Mouse (Mus musculus): ENCODE measurements at regions not wholly inside any gene's neighbourhood (a gene's known extent, or its start where the extent isn't known, plus 50 kb on each side); places are given as distances from the start of the nearest gene placed in this dataset.

- no peaks in the 10 kb centered on the region for H3K4me1 ChIP-seq (ENCODE audit: control insufficient read depth, insufficient read depth, low read length)
Observed at GRCm38 (mm10) chr7:136590947-136591346, 303.5 kb upstream of the Mgmt start.

GRCm38 (mm10) chr7:136607278-136608120 lies 286.9 kb upstream of the Mgmt start:
- Histone ChIP-seq H3K9ac (replicated peaks; ENCODE audit: low read length) (no peak overlapping the region), H3K9me3 (replicated peaks; ENCODE audit: control insufficient read depth, low read length) (no peaks in the 10 kb centered on the region), H3K27ac (replicated peaks; ENCODE audit: low read depth, low read length) (no peak overlapping the region), H3K4me3 (ENCODE audit: low read depth, low read length) (no peak overlapping the region), H3K4me2 (ENCODE audit: low read depth, low read length) (no peak overlapping the region), H3K27me3 (ENCODE audit: control insufficient read depth, insufficient read depth, low read length) (no peaks in the 10 kb centered on the region), H3K4me1 (ENCODE audit: control insufficient read depth, insufficient read depth, low read length) (no peaks in the 10 kb centered on the region), H3K36me3 (replicated peaks; ENCODE audit: control insufficient read depth, insufficient read depth, low read depth, low read length) (no peaks in the 10 kb centered on the region)
- 81% methylated on average over 7 of the region's 7 CpGs for WGBS
- ATAC-seq (replicated peaks; ENCODE audit: insufficient number of reproducible peaks, low FRiP score, low TSS enrichment, low read depth) (no peak), DNase-seq (ENCODE audit: low spot score) (no peak)

More at GRCm38 (mm10) chr7:136590947-136591346, 303.5 kb upstream of the Mgmt start:
- DNase-seq (ENCODE audit: low spot score) (no peak), ATAC-seq (replicated peaks; ENCODE audit: insufficient number of reproducible peaks, low FRiP score, low TSS enrichment, low read depth) (no peak)
- H3K9me3 ChIP-seq (replicated peaks; ENCODE audit: control insufficient read depth, low read length): no peaks in the 10 kb centered on the region
- no peak overlapping the region for H3K4me3 ChIP-seq (ENCODE audit: low read depth, low read length)
- no peak overlapping the region for H3K27ac ChIP-seq (replicated peaks; ENCODE audit: low read depth, low read length)
- H3K9ac ChIP-seq (replicated peaks; ENCODE audit: low read length): no peak overlapping the region
- no peaks in the 10 kb centered on the region for H3K27me3 ChIP-seq (ENCODE audit: control insufficient read depth, insufficient read depth, low read length)
- H3K36me3 ChIP-seq (replicated peaks; ENCODE audit: control insufficient read depth, insufficient read depth, low read depth, low read length): no peaks in the 10 kb centered on the region
- H3K4me2 ChIP-seq (ENCODE audit: low read depth, low read length): no peak overlapping the region

DNA sequence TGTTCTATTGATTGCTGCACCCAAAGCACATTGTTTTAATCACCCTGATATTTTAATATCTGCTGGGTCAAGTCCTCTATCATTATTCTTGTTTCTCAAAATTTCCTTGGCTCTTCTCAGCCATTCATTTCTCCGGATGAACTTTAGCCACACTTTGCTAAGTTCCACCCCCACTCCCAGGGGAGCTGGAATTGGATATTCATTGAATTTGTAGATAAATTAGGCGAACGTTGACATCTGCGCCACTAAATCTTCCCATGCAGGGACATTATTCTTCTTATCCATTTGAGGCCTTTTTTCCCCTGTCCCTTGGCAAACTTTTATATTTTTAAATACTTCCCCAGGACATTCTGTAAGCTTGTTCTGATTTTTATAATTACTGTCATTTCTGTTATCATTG lies 280.9 kb upstream of the Mgmt start:
- Histone ChIP-seq H3K4me1 (ENCODE audit: control insufficient read depth, insufficient read depth, low read length) (no peaks in the 10 kb centered on the region), H3K4me2 (ENCODE audit: low read depth, low read length) (no peak overlapping the region), H3K36me3 (replicated peaks; ENCODE audit: control insufficient read depth, insufficient read depth, low read depth, low read length) (no peaks in the 10 kb centered on the region), H3K4me3 (ENCODE audit: low read depth, low read length) (no peak overlapping the region), H3K9ac (replicated peaks; ENCODE audit: low read length) (no peak overlapping the region), H3K9me3 (replicated peaks; ENCODE audit: control insufficient read depth, low read length) (no peaks in the 10 kb centered on the region), H3K27ac (replicated peaks; ENCODE audit: low read depth, low read length) (no peak overlapping the region), H3K27me3 (ENCODE audit: control insufficient read depth, insufficient read depth, low read length) (no peaks in the 10 kb centered on the region)
- WGBS: 45% methylated on average over 4 of the region's 4 CpGs
- ATAC-seq (replicated peaks; ENCODE audit: insufficient number of reproducible peaks, low FRiP score, low TSS enrichment, low read depth) (no peak), DNase-seq (ENCODE audit: low spot score) (peak; percentile 36)

DNA sequence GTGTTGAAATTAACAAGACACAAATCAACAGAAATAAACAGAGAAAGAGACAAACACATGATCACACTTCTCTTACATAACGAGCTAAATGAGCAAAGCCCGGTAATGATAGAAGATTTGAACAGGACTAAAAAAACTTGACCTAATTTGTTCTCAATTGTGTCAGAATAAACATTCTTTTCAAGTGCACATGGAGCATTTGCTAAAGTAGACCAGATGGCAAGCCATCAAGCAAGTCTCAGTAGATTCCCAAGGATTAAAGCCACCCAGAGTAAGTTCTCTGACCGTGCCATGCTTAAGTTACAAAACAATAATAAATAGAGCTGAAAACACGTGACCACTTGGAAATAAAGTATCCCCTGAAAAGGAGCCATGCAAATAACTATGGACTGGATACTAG lies 269.9 kb upstream of the Mgmt start:
- 43% methylated on average over 4 of the region's 4 CpGs for WGBS
- H3K9ac ChIP-seq (replicated peaks; ENCODE audit: low read length): no peak overlapping the region
- no peak for ATAC-seq (replicated peaks; ENCODE audit: insufficient number of reproducible peaks, low FRiP score, low TSS enrichment, low read depth)

GRCm38 (mm10) chr7:136631089-136631488 lies 263.3 kb upstream of the Mgmt start:
- no peaks in the 10 kb centered on the region for H3K27me3 ChIP-seq (ENCODE audit: control insufficient read depth, insufficient read depth, low read length)
- no peak overlapping the region for H3K4me2 ChIP-seq (ENCODE audit: low read depth, low read length)
- no peaks in the 10 kb centered on the region for H3K36me3 ChIP-seq (replicated peaks; ENCODE audit: control insufficient read depth, insufficient read depth, low read depth, low read length)
- no peaks in the 10 kb centered on the region for H3K9me3 ChIP-seq (replicated peaks; ENCODE audit: control insufficient read depth, low read length)
- H3K9ac ChIP-seq (replicated peaks; ENCODE audit: low read length): no peak overlapping the region
- no peak overlapping the region for H3K27ac ChIP-seq (replicated peaks; ENCODE audit: low read depth, low read length)
- WGBS: 71% methylated on average over 3 of the region's 3 CpGs
- no peak overlapping the region for H3K4me3 ChIP-seq (ENCODE audit: low read depth, low read length)
- no peaks in the 10 kb centered on the region for H3K4me1 ChIP-seq (ENCODE audit: control insufficient read depth, insufficient read depth, low read length)
- ATAC-seq (replicated peaks; ENCODE audit: insufficient number of reproducible peaks, low FRiP score, low TSS enrichment, low read depth): no peak
- DNase-seq (ENCODE audit: low spot score): no peak

More for the DNA sequence above, 269.9 kb upstream of the Mgmt start:
- Histone ChIP-seq H3K9me3 (replicated peaks; ENCODE audit: control insufficient read depth, low read length) (no peaks in the 10 kb centered on the region), H3K36me3 (replicated peaks; ENCODE audit: control insufficient read depth, insufficient read depth, low read depth, low read length) (no peaks in the 10 kb centered on the region), H3K27ac (replicated peaks; ENCODE audit: low read depth, low read length) (no peak overlapping the region), H3K4me3 (ENCODE audit: low read depth, low read length) (no peak overlapping the region), H3K27me3 (ENCODE audit: control insufficient read depth, insufficient read depth, low read length) (no peaks in the 10 kb centered on the region), H3K4me2 (ENCODE audit: low read depth, low read length) (no peak overlapping the region), H3K4me1 (ENCODE audit: control insufficient read depth, insufficient read depth, low read length) (no peaks in the 10 kb centered on the region)
- peak; percentile 45 for DNase-seq (ENCODE audit: low spot score)

DNA sequence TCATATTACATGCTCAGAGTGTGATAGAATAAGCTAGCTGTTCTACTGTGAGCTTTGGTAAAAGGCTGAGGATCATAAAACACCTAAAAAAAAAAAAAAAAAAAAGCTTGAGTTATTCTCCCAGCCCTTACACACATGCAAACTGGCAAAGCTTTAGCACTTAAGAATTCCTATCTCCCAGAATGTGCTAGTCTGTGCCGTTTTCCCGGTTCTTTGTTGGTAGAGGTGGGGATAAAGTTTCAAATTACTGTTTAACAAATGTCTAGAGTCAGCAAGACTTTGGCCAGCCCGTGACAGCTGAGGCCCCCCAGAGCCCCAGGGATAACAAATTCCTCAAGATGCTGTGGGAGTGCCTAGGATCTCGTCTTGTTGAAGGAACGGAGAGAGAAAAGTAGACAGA lies 254.3 kb upstream of the Mgmt start:
- Histone ChIP-seq H3K4me1 (ENCODE audit: control insufficient read depth, insufficient read depth, low read length) (no peaks in the 10 kb centered on the region), H3K4me3 (ENCODE audit: low read depth, low read length) (no peak overlapping the region), H3K9ac (replicated peaks; ENCODE audit: low read length) (no peak overlapping the region), H3K9me3 (replicated peaks; ENCODE audit: control insufficient read depth, low read length) (no peaks in the 10 kb centered on the region), H3K27me3 (ENCODE audit: control insufficient read depth, insufficient read depth, low read length) (no peaks in the 10 kb centered on the region), H3K4me2 (ENCODE audit: low read depth, low read length) (no peak overlapping the region), H3K36me3 (replicated peaks; ENCODE audit: control insufficient read depth, insufficient read depth, low read depth, low read length) (no peaks in the 10 kb centered on the region), H3K27ac (replicated peaks; ENCODE audit: low read depth, low read length) (no peak overlapping the region)
- no peak for ATAC-seq (replicated peaks; ENCODE audit: insufficient number of reproducible peaks, low FRiP score, low TSS enrichment, low read depth)
- DNase-seq (ENCODE audit: low spot score): peak; percentile 63
- 4% methylated on average over 5 of the region's 5 CpGs for WGBS

DNA sequence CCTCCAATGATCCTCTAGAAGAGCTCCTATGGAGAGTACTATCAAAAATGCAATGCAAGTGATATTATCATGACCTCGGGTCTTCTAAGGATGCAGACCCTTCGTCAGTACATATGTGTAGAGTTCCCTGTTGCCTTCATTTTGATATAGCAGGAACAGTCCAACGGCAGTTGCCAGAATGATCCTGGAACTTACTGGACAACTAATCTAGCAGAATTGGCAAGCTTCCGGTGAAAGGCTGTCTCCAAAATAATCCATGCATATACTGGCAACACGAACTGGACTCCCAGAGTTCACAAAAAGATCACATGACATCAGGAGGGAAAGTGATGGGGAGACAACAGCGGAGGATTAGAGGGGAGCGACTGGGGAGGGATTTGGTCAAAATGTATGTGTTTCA lies 253.6 kb upstream of the Mgmt start:
- Histone ChIP-seq H3K9ac (replicated peaks; ENCODE audit: low read length) (no peak overlapping the region), H3K9me3 (replicated peaks; ENCODE audit: control insufficient read depth, low read length) (no peaks in the 10 kb centered on the region), H3K4me2 (ENCODE audit: low read depth, low read length) (no peak overlapping the region), H3K4me3 (ENCODE audit: low read depth, low read length) (no peak overlapping the region), H3K27ac (replicated peaks; ENCODE audit: low read depth, low read length) (no peak overlapping the region), H3K27me3 (ENCODE audit: control insufficient read depth, insufficient read depth, low read length) (no peaks in the 10 kb centered on the region), H3K4me1 (ENCODE audit: control insufficient read depth, insufficient read depth, low read length) (no peaks in the 10 kb centered on the region), H3K36me3 (replicated peaks; ENCODE audit: control insufficient read depth, insufficient read depth, low read depth, low read length) (no peaks in the 10 kb centered on the region)
- ATAC-seq (replicated peaks; ENCODE audit: insufficient number of reproducible peaks, low FRiP score, low TSS enrichment, low read depth) (no peak), DNase-seq (ENCODE audit: low spot score) (no peak)
- 87% methylated on average over 7 of the region's 7 CpGs for WGBS

DNA sequence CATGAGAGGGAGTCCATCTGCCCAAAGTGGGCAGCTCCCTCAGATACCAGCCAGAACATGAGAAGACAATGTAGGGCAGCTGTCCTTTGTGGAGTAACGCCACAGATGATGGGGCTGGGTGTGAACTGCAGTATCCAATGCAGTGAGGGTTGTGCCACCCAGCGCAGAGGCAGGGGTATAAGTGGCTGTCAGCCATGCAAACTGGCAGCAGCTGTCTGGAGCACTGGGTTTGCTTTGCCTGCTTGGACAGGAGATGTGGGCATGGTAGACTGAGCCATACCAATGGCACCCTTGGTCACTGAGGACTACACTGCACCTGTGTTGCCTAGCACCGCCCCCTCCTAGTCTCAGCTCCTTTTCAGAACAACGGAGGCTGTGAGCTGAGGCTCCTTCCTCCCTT lies 244.6 kb upstream of the Mgmt start:
- Histone ChIP-seq H3K4me3 (ENCODE audit: low read depth, low read length) (no peak overlapping the region), H3K9me3 (replicated peaks; ENCODE audit: control insufficient read depth, low read length) (no peaks in the 10 kb centered on the region), H3K36me3 (replicated peaks; ENCODE audit: control insufficient read depth, insufficient read depth, low read depth, low read length) (no peaks in the 10 kb centered on the region), H3K4me2 (ENCODE audit: low read depth, low read length) (no peak overlapping the region), H3K27ac (replicated peaks; ENCODE audit: low read depth, low read length) (no peak overlapping the region), H3K4me1 (ENCODE audit: control insufficient read depth, insufficient read depth, low read length) (no peaks in the 10 kb centered on the region), H3K9ac (replicated peaks; ENCODE audit: low read length) (no peak overlapping the region), H3K27me3 (ENCODE audit: control insufficient read depth, insufficient read depth, low read length) (no peaks in the 10 kb centered on the region)
- 80% methylated on average over 4 of the region's 4 CpGs for WGBS
- no peak for DNase-seq (ENCODE audit: low spot score)
- no peak for ATAC-seq (replicated peaks; ENCODE audit: insufficient number of reproducible peaks, low FRiP score, low TSS enrichment, low read depth)

All from embryonic facial prominence, embryonic 11.5 days (tissue).